Mouse (Mus musculus): Measurements from ENCODE around the gene Dhtkd1.

Dhtkd1 gene

GRCm38 (mm10) chr2:5930291-5931054, 12.1 kb downstream of the Dhtkd1 start:
- no peak for DNase-seq

GRCm38 (mm10) chr2:5929793-5930192, 12.8 kb downstream of the Dhtkd1 start:
- no peak for DNase-seq

- no peak for DNase-seq
Measured at GRCm38 (mm10) chr2:5927481-5927880, 15.1 kb downstream of the Dhtkd1 start.

GRCm38 (mm10) chr2:5923786-5924185, 18.8 kb downstream of the Dhtkd1 start:
- DNase-seq = no peak

GRCm38 (mm10) chr2:5922823-5923222, 19.8 kb downstream of the Dhtkd1 start:
- no peak for DNase-seq

GRCm38 (mm10) chr2:5911282-5911965, 31.2 kb downstream of the Dhtkd1 start:
- no peak for DNase-seq

GRCm38 (mm10) chr2:5906625-5907024, 36.0 kb downstream of the Dhtkd1 start:
- DNase-seq = no peak

- no peak for DNase-seq
Measured at GRCm38 (mm10) chr2:5906092-5906491, 36.5 kb downstream of the Dhtkd1 start.

GRCm38 (mm10) chr2:5900145-5900544, 42.4 kb downstream of the Dhtkd1 start:
- no peak for DNase-seq

- peak; percentile 85 to 90 for DNase-seq
Measured at GRCm38 (mm10) chr2:5894843-5895570, 47.6 kb downstream of the Dhtkd1 start, which contains the start of gene Sec61a2. TSS of gene Sec61a2 (minus strand) at chr2:5895432.

- DNase-seq = no peak
Measured at GRCm38 (mm10) chr2:5894296-5894695, 48.3 kb downstream of the Dhtkd1 start.

GRCm38 (mm10) chr2:5889412-5889811, 53.2 kb downstream of the Dhtkd1 start:
- DNase-seq = no peak

- no peak for DNase-seq
Measured at GRCm38 (mm10) chr2:5888865-5889264, 53.7 kb downstream of the Dhtkd1 start.

- DNase-seq = no peak
Measured at GRCm38 (mm10) chr2:5877446-5877845, 65.1 kb downstream of the Dhtkd1 start.

- DNase-seq = no peak
Measured at GRCm38 (mm10) chr2:5869746-5870145, 72.8 kb downstream of the Dhtkd1 start.

- no peak for DNase-seq
Measured at GRCm38 (mm10) chr2:5867681-5868080, 74.9 kb downstream of the Dhtkd1 start.

GRCm38 (mm10) chr2:5862834-5863233, 79.8 kb downstream of the Dhtkd1 start, which contains the start of gene Gm13199:
TSS of gene Gm13199 (minus strand) at chr2:5862934.
- DNase-seq = no peak

- DNase-seq = no peak
Measured at GRCm38 (mm10) chr2:5851866-5852265, 90.7 kb downstream of the Dhtkd1 start.

GRCm38 (mm10) chr2:5851116-5851515, 91.5 kb downstream of the Dhtkd1 start:
- no peak for DNase-seq

All from thymus, adult 18-20 months (tissue).